Mouse (Mus musculus) heart, postnatal 0 days (tissue): ENCODE measurements around the gene Lman1l.

Experiments used
- CTCF ChIP-seq: IDR thresholded peaks from 2 replicates; pipeline ENCODE4 v1.5.1; 2016; ENCODE audit warnings: antibody characterized with exemption, control low read depth, low read depth
- EP300 ChIP-seq: IDR thresholded peaks from 2 replicates; pipeline ENCODE4 v1.6.1; 2016; ENCODE audit warnings: antibody characterized with exemption, low read depth

GRCm38 (mm10) chr9:57614786-57615185 lies 5.8 kb downstream of the Lman1l start:
- TF ChIP-seq EP300 (no peak), CTCF (no peak)
